ENCODE assay signal across 22 mouse cellular contexts in the genomic region with DNA sequence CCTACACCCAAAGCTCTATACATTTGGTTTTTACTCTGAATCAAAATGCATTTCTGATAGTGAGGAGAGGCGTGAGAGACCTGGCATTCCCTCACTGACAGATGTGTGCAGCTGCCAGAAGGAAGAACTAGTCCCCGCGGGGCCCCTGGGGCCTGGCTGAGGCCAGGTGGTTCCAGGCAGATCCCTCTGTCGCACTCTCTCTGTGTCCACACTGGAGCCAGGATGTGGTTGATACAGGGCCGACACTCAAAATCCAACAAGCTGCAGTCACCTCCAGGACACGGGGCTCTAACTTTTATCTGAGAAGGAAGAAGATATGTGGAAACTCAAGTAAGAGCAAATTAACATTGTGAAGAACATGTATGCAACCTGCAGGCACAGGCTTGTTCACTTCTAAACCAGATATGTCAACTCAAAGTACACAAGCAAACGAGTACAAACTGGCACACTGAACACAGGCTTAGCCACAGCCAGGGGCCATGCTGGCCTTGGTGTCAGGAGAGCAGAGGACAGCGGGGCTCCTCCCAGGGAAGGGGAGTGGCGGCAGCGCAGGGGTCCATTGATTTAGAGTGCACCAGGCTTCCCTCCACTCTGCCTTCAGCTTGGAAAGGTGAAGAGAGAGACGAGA. TPM values are rescaled to one million over a fixed set of nuclear protein-coding genes. Genes with fewer than 3 reads are reported as not detected.
DNase-seq lines count a peak whose midpoint lies in the region; ATAC-seq lines count a peak whose summit lies in the region.
"Had no signal": no experiment of that assay in that cellular context is flagged by ENCODE, and none has a peak within 500 bp of the region (broad histone marks: within the 10 kb centered on the region; RNA-seq: fewer than 3 reads in every experiment).

No protein-coding gene starts in this region.

- peak; percentile 65 for ATAC-seq in embryonic facial prominence, embryonic 14.5 days (ENCODE audit: low read depth)
- no peak; the same call in 1 of the 2 replicates for ATAC-seq in stomach, embryonic 14.5 days (ENCODE audit: insufficient number of reproducible peaks, insufficient read depth, low FRiP score, low read depth)
- ATAC-seq in intestine, embryonic 16.5 days: no peak
- ATAC-seq: activated CD4-positive, CD25-positive, alpha-beta regulatory T cell, adult 4 months; forebrain, embryonic 14.5 days; hindbrain, postnatal 0 days; Patski had no signal

- H3K9ac ChIP-seq in embryonic facial prominence, embryonic 14.5 days (ENCODE audit: low read depth, low read length): no peak overlapping the region
- no peak overlapping the region for H3K9ac ChIP-seq in stomach, embryonic 14.5 days (replicated peaks; ENCODE audit: low read depth, low read length)
- no peak overlapping the region for H3K9ac ChIP-seq in intestine, embryonic 16.5 days (ENCODE audit: low read depth, low read length)
- H3K9ac ChIP-seq: heart, embryonic 13.5 days; hindbrain, embryonic 12.5 days had no signal

- H3K27me3 ChIP-seq in embryonic facial prominence, embryonic 14.5 days (replicated peaks; ENCODE audit: control insufficient read depth, insufficient read depth, low read length): no peaks in the 10 kb centered on the region
- H3K27me3 ChIP-seq in stomach, embryonic 14.5 days (ENCODE audit: control insufficient read depth, insufficient read depth, low read length): no peaks in the 10 kb centered on the region
- no peaks in the 10 kb centered on the region for H3K27me3 ChIP-seq in intestine, embryonic 16.5 days (replicated peaks; ENCODE audit: control insufficient read depth, insufficient read depth, low read length)
- H3K27me3 ChIP-seq: CH12.LX; heart, embryonic 13.5 days; hindbrain, embryonic 12.5 days; Patski had no signal

- H3K4me2 ChIP-seq in embryonic facial prominence, embryonic 14.5 days (ENCODE audit: low read depth, low read length): no peak overlapping the region
- no peak overlapping the region for H3K4me2 ChIP-seq in stomach, embryonic 14.5 days (replicated peaks; ENCODE audit: low read depth, low read length)
- H3K4me2 ChIP-seq in intestine, embryonic 16.5 days (ENCODE audit: low read depth, low read length): no peak overlapping the region
- H3K4me2 ChIP-seq: heart, embryonic 13.5 days; hindbrain, embryonic 12.5 days had no signal

- no peaks in the 10 kb centered on the region for H3K4me1 ChIP-seq in embryonic facial prominence, embryonic 14.5 days (ENCODE audit: control insufficient read depth, insufficient read depth, low read length)
- 0 out of 2 replicates have a peak, but pooled peaks cover 5% of the 10 kb centered on the region for H3K4me1 ChIP-seq in stomach, embryonic 14.5 days (ENCODE audit: control insufficient read depth, insufficient read depth, low read length)
- 0 out of 2 replicates have a peak, but pooled peaks cover 4% of the 10 kb centered on the region for H3K4me1 ChIP-seq in intestine, embryonic 16.5 days (ENCODE audit: control insufficient read depth, insufficient read depth, low read length)
- H3K4me1 ChIP-seq: heart, embryonic 13.5 days; hindbrain, embryonic 12.5 days had no signal

- WGBS in embryonic facial prominence, embryonic 14.5 days: 59% methylated on average over 11 of the region's 11 CpGs
- 42% methylated on average over 11 of the region's 11 CpGs for WGBS in stomach, embryonic 14.5 days
- WGBS in intestine, embryonic 16.5 days: 57% methylated on average over 11 of the region's 11 CpGs

- H3K27ac ChIP-seq in embryonic facial prominence, embryonic 14.5 days (replicated peaks; ENCODE audit: low read depth, low read length): no peak overlapping the region
- peak overlapping the region; percentile 58; the same call in 1 of the 2 replicates for H3K27ac ChIP-seq in stomach, embryonic 14.5 days (ENCODE audit: low read length)
- no peak overlapping the region for H3K27ac ChIP-seq in intestine, embryonic 16.5 days (ENCODE audit: low read length)
- H3K27ac ChIP-seq: heart, embryonic 13.5 days; hindbrain, embryonic 12.5 days; hindbrain, postnatal 0 days had no signal

- H3K9me3 ChIP-seq in embryonic facial prominence, embryonic 14.5 days (ENCODE audit: control insufficient read depth, low read length): no peaks in the 10 kb centered on the region
- no peaks in the 10 kb centered on the region for H3K9me3 ChIP-seq in stomach, embryonic 14.5 days (ENCODE audit: control insufficient read depth, low read depth, low read length)
- H3K9me3 ChIP-seq in intestine, embryonic 16.5 days (ENCODE audit: control insufficient read depth, low read length): no peaks in the 10 kb centered on the region
- H3K9me3 ChIP-seq: heart, embryonic 13.5 days; hindbrain, embryonic 12.5 days had no signal

- peak; percentile 90 for DNase-seq in heart, adult 11 months
- no peak for DNase-seq in heart, adult 18-20 months
- DNase-seq in embryonic facial prominence, embryonic 14.5 days (ENCODE audit: low spot score): peak; percentile 55
- DNase-seq in urinary bladder, adult 2 months (ENCODE audit: low spot score): peak; percentile 35
- no peak for DNase-seq in ovary, postnatal 36 days (ENCODE audit: low spot score)
- no peak for DNase-seq in kidney, adult 8-10 months
- DNase-seq: adrenal gland, postnatal 14 days; cerebellum, adult 11-12 months; cerebellum, adult 9-10 months; cerebellum, postnatal 25 days; gastrocnemius, postnatal 14 days; heart, postnatal 36 days had no signal

- H3K36me3 ChIP-seq in embryonic facial prominence, embryonic 14.5 days (ENCODE audit: control insufficient read depth, insufficient read depth, low read length): peaks cover 76% of the 10 kb centered on the region
- peaks cover 58% of the 10 kb centered on the region for H3K36me3 ChIP-seq in stomach, embryonic 14.5 days (ENCODE audit: control insufficient read depth, insufficient read depth, low read length)
- H3K36me3 ChIP-seq in intestine, embryonic 16.5 days (ENCODE audit: control insufficient read depth, insufficient read depth, low read length): peaks cover 13% of the 10 kb centered on the region; the same call in 1 of the 2 replicates

- H3K4me3 ChIP-seq in embryonic facial prominence, embryonic 14.5 days (ENCODE audit: low read depth, low read length): no peak overlapping the region
- no peak overlapping the region for H3K4me3 ChIP-seq in stomach, embryonic 14.5 days (ENCODE audit: low read depth, low read length)
- no peak overlapping the region for H3K4me3 ChIP-seq in intestine, embryonic 16.5 days (ENCODE audit: low read length)
- H3K4me3 ChIP-seq: heart, embryonic 13.5 days; hindbrain, embryonic 12.5 days had no signal

RNA-seq across cellular contexts. Expression of gene Grik4, which starts 24.7 kb away (rescaled TPM):
- under 1 TPM in 1 of 2 experiments, not detected in 1; 0.05 TPM for total RNA-seq in heart, adult 18-20 months (2021)
- 0.78 and 1.1 TPM in 2 replicates for polyA plus RNA-seq in embryonic facial prominence, embryonic 14.5 days (2014; fragmentation: Nextera tagmentation; extraction: Ambion mirVana)
- polyA plus RNA-seq in stomach, embryonic 14.5 days (2014; fragmentation: Nextera tagmentation; extraction: Ambion mirVana): 0.52 and 1.4 TPM in 2 replicates
- polyA plus RNA-seq in urinary bladder, adult 2 months (2012; rRNA removed): 0.25 and 0.41 TPM in 2 replicates
- polyA plus RNA-seq in intestine, embryonic 16.5 days (2015; fragmentation: Nextera tagmentation; extraction: Ambion mirVana): 1.1 TPM in 2 replicates
- total RNA-seq: CH12.LX had no signal
- polyA plus RNA-seq: C2C12 had no signal

Comparison
In these comparisons a context has a peak if more than half of its experiments do, and no peak if none do; other contexts are left out.
1. DNase-seq: peak in heart, adult 11 months (single experiment), embryonic facial prominence, embryonic 14.5 days (single experiment) and urinary bladder, adult 2 months (single experiment); none in heart, adult 18-20 months (0 of 2), ovary, postnatal 36 days (single experiment) and kidney, adult 8-10 months (0 of 2).